Mouse (Mus musculus): ENCODE results near the gene Zfp92.

Gene Zfp92

GRCm38 (mm10) chrX:73471764-73472163, 60.9 kb downstream of the Zfp92 start:
- no peak for DNase-seq (ENCODE audit: inconsistent age in 2 of 2, low spot score in 1 of 2)

- no peak for DNase-seq (ENCODE audit: inconsistent age in 2 of 2, low spot score in 1 of 2)
Observed at GRCm38 (mm10) chrX:73474340-73475165, 63.7 kb downstream of the Zfp92 start.

GRCm38 (mm10) chrX:73475658-73476256, 64.9 kb downstream of the Zfp92 start:
- no peak for DNase-seq (ENCODE audit: inconsistent age in 2 of 2, low spot score in 1 of 2)

GRCm38 (mm10) chrX:73476621-73477020, 65.7 kb downstream of the Zfp92 start:
- peak; percentile 46 to 60 for DNase-seq (ENCODE audit: inconsistent age in 2 of 2, low spot score in 1 of 2)

GRCm38 (mm10) chrX:73477500-73477899, 66.6 kb downstream of the Zfp92 start:
- no peak for DNase-seq (ENCODE audit: inconsistent age in 2 of 2, low spot score in 1 of 2)

Measured in adrenal gland, adult (tissue).